23 mouse cellular contexts compared by ENCODE assay signal in the genomic region with DNA sequence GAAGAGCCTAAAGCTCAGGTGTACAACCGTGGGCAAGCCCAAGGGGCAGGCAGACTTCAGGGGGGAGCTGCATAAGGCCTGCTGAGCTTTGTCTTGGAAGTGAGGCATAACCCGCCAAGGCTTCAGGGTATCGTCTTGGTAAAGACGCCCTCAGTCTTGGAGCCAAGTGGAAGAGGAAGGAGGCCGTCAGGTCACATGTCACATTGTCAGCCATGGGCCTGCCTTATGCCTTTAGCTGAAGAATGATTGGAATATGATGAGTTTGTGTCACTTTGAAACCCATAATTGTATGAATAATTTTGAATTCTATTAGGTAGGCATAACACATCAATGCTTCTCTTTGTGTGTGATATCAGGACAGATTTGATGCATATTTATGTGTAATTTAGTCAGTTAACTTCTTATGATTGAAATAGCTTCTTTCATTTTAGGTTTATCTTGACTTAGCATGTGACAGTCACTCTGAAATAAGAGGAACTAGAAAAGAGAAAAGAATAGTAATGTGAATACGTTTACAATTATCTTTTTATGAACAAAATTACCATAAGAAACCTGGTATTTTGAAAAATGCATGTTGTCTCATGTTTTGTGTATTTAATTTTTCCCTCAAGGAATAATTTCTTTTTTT. TPM values are rescaled to one million over a fixed set of nuclear protein-coding genes. Genes with fewer than 3 reads are reported as not detected.
DNase-seq lines count a peak whose midpoint lies in the region; ATAC-seq and TF ChIP-seq lines count a peak whose summit lies in the region.
"Had no signal": no experiment of that assay in that cellular context is flagged by ENCODE, and none has a peak within 500 bp of the region (broad histone marks: within the 10 kb centered on the region; RNA-seq: fewer than 3 reads in every experiment).

No protein-coding gene starts in this region.

- no peaks in the 10 kb centered on the region for H3K9me3 ChIP-seq in forebrain, embryonic 13.5 days (replicated peaks)
- no peaks in the 10 kb centered on the region for H3K9me3 ChIP-seq in forebrain, embryonic 10.5 days
- no peaks in the 10 kb centered on the region for H3K9me3 ChIP-seq in forebrain, postnatal 0 days (ENCODE audit: low read length)
- no peaks in the 10 kb centered on the region for H3K9me3 ChIP-seq in forebrain, embryonic 11.5 days (ENCODE audit: control insufficient read depth, low read length)
- H3K9me3 ChIP-seq: heart, embryonic 10.5 days; heart, embryonic 13.5 days had no signal

- H3K4me1 ChIP-seq in forebrain, embryonic 13.5 days: no peaks in the 10 kb centered on the region
- H3K4me1 ChIP-seq in forebrain, embryonic 10.5 days: no peaks in the 10 kb centered on the region
- no peaks in the 10 kb centered on the region for H3K4me1 ChIP-seq in forebrain, postnatal 0 days (ENCODE audit: insufficient read depth)
- no peaks in the 10 kb centered on the region for H3K4me1 ChIP-seq in forebrain, embryonic 11.5 days (replicated peaks; ENCODE audit: control insufficient read depth, insufficient read depth, low read length)
- peaks cover 21% of the 10 kb centered on the region for H3K4me1 ChIP-seq in bone marrow macrophage, adult 2 months (ENCODE audit: control insufficient read depth, insufficient read depth, low read length)
- H3K4me1 ChIP-seq: heart, embryonic 10.5 days; heart, embryonic 13.5 days had no signal

- no peak for TF ChIP-seq CTCF in forebrain, postnatal 0 days (IDR thresholded peaks at IDR 0.05; ENCODE audit: low read depth)
- no peak for TF ChIP-seq CTCF in bone marrow macrophage, adult 2 months (IDR thresholded peaks at IDR 0.05; ENCODE audit: low read depth, low read length)

- DNase-seq in forebrain, embryonic 10.5 days (ENCODE audit: extremely low spot score, low spot score): no peak
- no peak for DNase-seq in forebrain, postnatal 0 days
- no peak for DNase-seq in forebrain, embryonic 11.5 days (ENCODE audit: low spot score)
- DNase-seq in spleen, postnatal 10 days (ENCODE audit: low spot score in 2 of 2): no peak
- DNase-seq in kidney, adult 8-10 months: no peak
- DNase-seq: cerebellum, adult 11-12 months; cerebellum, adult 8-10 months; cerebellum, postnatal 10 days; cerebellum, postnatal 36 days; gastrocnemius, postnatal 10 days; gastrocnemius, postnatal 36 days; heart, adult 2 months; heart, postnatal 14 days; heart, postnatal 4 days had no signal

- H3K4me3 ChIP-seq in forebrain, embryonic 13.5 days: no peak overlapping the region
- H3K4me3 ChIP-seq in forebrain, embryonic 10.5 days: no peak overlapping the region
- no peak overlapping the region for H3K4me3 ChIP-seq in forebrain, postnatal 0 days (ENCODE audit: low read depth, low read length)
- no peak overlapping the region for H3K4me3 ChIP-seq in forebrain, embryonic 11.5 days (ENCODE audit: low read depth, low read length)
- no peak overlapping the region for H3K4me3 ChIP-seq in bone marrow macrophage, adult 2 months (ENCODE audit: insufficient read depth, low read length)
- H3K4me3 ChIP-seq: heart, adult 2 months; heart, embryonic 10.5 days; heart, embryonic 13.5 days had no signal

- 90% methylated on average over 6 of the region's 6 CpGs for WGBS in forebrain, embryonic 13.5 days
- WGBS in forebrain, embryonic 10.5 days: 91% methylated on average over 6 of the region's 6 CpGs
- 73% methylated on average over 6 of the region's 6 CpGs for WGBS in forebrain, postnatal 0 days
- WGBS in forebrain, embryonic 11.5 days: 93% methylated on average over 6 of the region's 6 CpGs

- no peaks in the 10 kb centered on the region for H3K27me3 ChIP-seq in forebrain, embryonic 13.5 days
- no peaks in the 10 kb centered on the region for H3K27me3 ChIP-seq in forebrain, embryonic 10.5 days (ENCODE audit: poor library complexity, severe bottlenecking)
- no peaks in the 10 kb centered on the region for H3K27me3 ChIP-seq in forebrain, postnatal 0 days (ENCODE audit: insufficient read depth, low read length)
- H3K27me3 ChIP-seq in forebrain, embryonic 11.5 days (ENCODE audit: control insufficient read depth, insufficient read depth, low read length): no peaks in the 10 kb centered on the region
- H3K27me3 ChIP-seq: heart, embryonic 13.5 days had no signal

- H3K27ac ChIP-seq in forebrain, embryonic 13.5 days: no peak overlapping the region
- H3K27ac ChIP-seq in forebrain, embryonic 10.5 days: no peak overlapping the region
- no peak overlapping the region for H3K27ac ChIP-seq in forebrain, postnatal 0 days (ENCODE audit: low read depth, low read length)
- H3K27ac ChIP-seq in forebrain, embryonic 11.5 days (ENCODE audit: low read depth, low read length): no peak overlapping the region
- peak overlapping the region; percentile 11; the same call in 1 of the 2 replicates for H3K27ac ChIP-seq in bone marrow macrophage, adult 2 months (ENCODE audit: insufficient read depth, low read depth, low read length)
- H3K27ac ChIP-seq: heart, adult 2 months; heart, embryonic 10.5 days; heart, embryonic 13.5 days; hindbrain, embryonic 14.5 days; hindbrain, postnatal 0 days had no signal

- H3K4me2 ChIP-seq in forebrain, embryonic 13.5 days: no peak overlapping the region
- no peak overlapping the region for H3K4me2 ChIP-seq in forebrain, postnatal 0 days (ENCODE audit: low read depth)
- H3K4me2 ChIP-seq in forebrain, embryonic 11.5 days (ENCODE audit: low read depth, low read length, severe bottlenecking): no peak overlapping the region
- H3K4me2 ChIP-seq: heart, embryonic 13.5 days; hindbrain, embryonic 14.5 days had no signal

- H3K9ac ChIP-seq in forebrain, embryonic 13.5 days: no peak overlapping the region
- no peak overlapping the region for H3K9ac ChIP-seq in forebrain, postnatal 0 days
- H3K9ac ChIP-seq in forebrain, embryonic 11.5 days (ENCODE audit: low read length): no peak overlapping the region
- H3K9ac ChIP-seq: heart, embryonic 13.5 days; hindbrain, embryonic 14.5 days had no signal

- TF ChIP-seq POLR2A in bone marrow macrophage, adult 2 months (IDR thresholded peaks at IDR 0.05; ENCODE audit: borderline replicate concordance, low read depth, low read length): no peak

- H3K36me3 ChIP-seq in forebrain, embryonic 13.5 days (ENCODE audit: poor library complexity, severe bottlenecking): peaks cover 32% of the 10 kb centered on the region
- H3K36me3 ChIP-seq in forebrain, embryonic 10.5 days (replicated peaks): peaks cover 66% of the 10 kb centered on the region
- peaks cover 13% of the 10 kb centered on the region for H3K36me3 ChIP-seq in forebrain, postnatal 0 days (ENCODE audit: insufficient read depth)
- no peaks in the 10 kb centered on the region for H3K36me3 ChIP-seq in forebrain, embryonic 11.5 days (ENCODE audit: control insufficient read depth, insufficient read depth, low read length)

- ATAC-seq in forebrain, embryonic 13.5 days: peak; percentile 17; the same call in 1 of the 2 replicates
- peak; percentile 66; the same call in 1 of the 2 replicates for ATAC-seq in forebrain, postnatal 0 days
- no peak for ATAC-seq in forebrain, embryonic 11.5 days (replicated peaks; ENCODE audit: low FRiP score)
- ATAC-seq: hindbrain, postnatal 0 days; inflammation-experienced regulatory T-cells, adult 6 months; intestine, embryonic 16.5 days had no signal

RNA-seq across cellular contexts. Expression of a gene that starts 12.3 kb away (rescaled TPM):
- 12.0 and 13.8 TPM in 2 replicates for polyA plus RNA-seq in forebrain, embryonic 13.5 days (2015; fragmentation: Nextera tagmentation; extraction: Ambion mirVana)
- 15.8 and 16.6 TPM in 2 replicates for polyA plus RNA-seq in forebrain, embryonic 10.5 days (2016; fragmentation: Nextera tagmentation; extraction: Ambion mirVana)
- total RNA-seq in forebrain, postnatal 0 days (2014; rRNA removed): 10.7 and 16.5 TPM in 2 replicates
- polyA plus RNA-seq in forebrain, postnatal 0 days (2015; fragmentation: Nextera tagmentation; extraction: Ambion mirVana): 6.6 and 7.0 TPM in 2 replicates
- polyA plus RNA-seq in forebrain, embryonic 11.5 days (2014; fragmentation: Nextera tagmentation; extraction: Ambion mirVana): 14.2 and 15.0 TPM in 2 replicates
- polyA plus RNA-seq in bone marrow macrophage, adult 2 months (2012; ENCODE audit: insufficient read depth, insufficient read length, missing spikeins): 14.4 and 17.3 TPM in 2 replicates

RNA-seq across cellular contexts. Expression of a gene that starts 12.3 kb away (rescaled TPM):
- 600 and 616 TPM in 2 replicates for polyA plus RNA-seq in forebrain, embryonic 13.5 days (2015; fragmentation: Nextera tagmentation; extraction: Ambion mirVana)
- 803 and 810 TPM in 2 replicates for polyA plus RNA-seq in forebrain, embryonic 10.5 days (2016; fragmentation: Nextera tagmentation; extraction: Ambion mirVana)
- total RNA-seq in forebrain, postnatal 0 days (2014; rRNA removed): 409 and 464 TPM in 2 replicates
- 473 and 554 TPM in 2 replicates for polyA plus RNA-seq in forebrain, postnatal 0 days (2015; fragmentation: Nextera tagmentation; extraction: Ambion mirVana)
- polyA plus RNA-seq in forebrain, embryonic 11.5 days (2014; fragmentation: Nextera tagmentation; extraction: Ambion mirVana): 695 and 710 TPM in 2 replicates
- polyA plus RNA-seq in bone marrow macrophage, adult 2 months (2012; ENCODE audit: insufficient read depth, insufficient read length, missing spikeins): 135 and 148 TPM in 2 replicates

RNA-seq across cellular contexts. Expression of a gene that starts 48.8 kb away (rescaled TPM):
- polyA plus RNA-seq in forebrain, embryonic 13.5 days (2015; fragmentation: Nextera tagmentation; extraction: Ambion mirVana): 2.1 TPM in 2 replicates
- polyA plus RNA-seq in forebrain, embryonic 10.5 days (2016; fragmentation: Nextera tagmentation; extraction: Ambion mirVana): 1.9 and 2.1 TPM in 2 replicates
- total RNA-seq in forebrain, postnatal 0 days (2014; rRNA removed): 26.3 and 27.2 TPM in 2 replicates
- polyA plus RNA-seq in forebrain, postnatal 0 days (2015; fragmentation: Nextera tagmentation; extraction: Ambion mirVana): 19.9 and 20.9 TPM in 2 replicates
- 0.79 and 1.0 TPM in 2 replicates for polyA plus RNA-seq in forebrain, embryonic 11.5 days (2014; fragmentation: Nextera tagmentation; extraction: Ambion mirVana)
- 4.2 and 6.0 TPM in 2 replicates for polyA plus RNA-seq in bone marrow macrophage, adult 2 months (2012; ENCODE audit: insufficient read depth, insufficient read length, missing spikeins)
- total RNA-seq: granulocyte monocyte progenitor cell, adult 5-6 weeks had no signal
- polyA plus RNA-seq: inflammation-experienced regulatory T-cells, adult 6 months had no signal
